Mouse (Mus musculus): ENCODE data around the gene Copb1.

The Copb1 gene

GRCm38 (mm10) chr7:114253885-114254833 lies at the start of gene Copb1:
Copb1 (minus strand) TSS chr7:114254711.
- WGBS, result 1% methylated on average over 67 of the region's 75 CpGs

- 47% methylated on average over 4 of the region's 4 CpGs for WGBS
Observed at GRCm38 (mm10) chr7:114301293-114301782, 46.8 kb upstream of the Copb1 start.

DNA sequence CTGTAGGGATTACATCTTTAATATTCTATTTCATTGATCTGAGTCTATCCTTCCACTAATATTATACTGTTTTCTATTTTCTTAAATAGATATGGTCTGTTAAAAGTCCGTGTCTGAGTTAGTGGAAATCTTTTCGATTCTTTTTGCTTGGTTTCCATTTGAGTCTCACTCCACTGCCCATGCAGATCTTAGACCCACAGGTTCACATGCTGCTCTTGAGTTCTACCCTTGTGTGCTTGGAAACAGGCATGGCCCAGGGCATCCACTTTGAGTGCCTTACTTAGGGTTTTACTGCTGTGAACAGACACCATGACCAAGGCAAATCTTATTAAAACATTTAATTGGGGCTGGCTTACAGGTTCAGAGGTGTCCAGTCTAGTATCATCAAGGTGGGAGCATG lies 46.3 kb upstream of the Copb1 start:
- WGBS, result 95% methylated on average over 2 of the region's 2 CpGs

GRCm38 (mm10) chr7:114299247-114299646 lies 44.7 kb upstream of the Copb1 start:
- WGBS, result 56% methylated on average over 4 of the region's 4 CpGs

GRCm38 (mm10) chr7:114294698-114295097 lies 40.2 kb upstream of the Copb1 start:
- WGBS, result 90% methylated on average over 5 of the region's 5 CpGs

- 74% methylated on average over 5 of the region's 5 CpGs for WGBS
Observed at GRCm38 (mm10) chr7:114293903-114294302, 39.4 kb upstream of the Copb1 start.

DNA sequence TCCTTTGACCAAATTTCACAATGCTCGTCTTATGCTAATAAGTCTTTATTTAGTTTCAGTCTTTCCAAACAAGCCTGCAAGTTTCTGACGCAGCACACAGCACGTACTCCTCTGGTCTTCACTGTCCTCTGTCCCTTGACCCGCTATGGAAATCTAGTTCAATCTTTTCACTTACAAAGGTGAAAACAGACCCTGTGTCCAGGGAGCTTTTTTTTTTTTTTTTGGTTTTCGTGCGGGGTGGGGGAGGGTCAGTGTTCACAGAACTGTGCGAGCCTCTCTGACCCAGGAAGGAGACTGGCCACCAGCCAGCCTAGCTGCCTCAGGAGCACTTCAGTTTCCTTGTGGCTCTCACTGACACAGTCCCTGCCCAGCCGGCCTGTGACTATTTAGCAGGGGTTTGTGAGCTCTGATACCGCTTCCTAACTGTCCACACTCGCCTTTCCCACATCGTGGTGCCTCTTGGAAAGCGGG lies 38.0 kb upstream of the Copb1 start:
- WGBS, result 13% methylated on average over 12 of the region's 12 CpGs

DNA sequence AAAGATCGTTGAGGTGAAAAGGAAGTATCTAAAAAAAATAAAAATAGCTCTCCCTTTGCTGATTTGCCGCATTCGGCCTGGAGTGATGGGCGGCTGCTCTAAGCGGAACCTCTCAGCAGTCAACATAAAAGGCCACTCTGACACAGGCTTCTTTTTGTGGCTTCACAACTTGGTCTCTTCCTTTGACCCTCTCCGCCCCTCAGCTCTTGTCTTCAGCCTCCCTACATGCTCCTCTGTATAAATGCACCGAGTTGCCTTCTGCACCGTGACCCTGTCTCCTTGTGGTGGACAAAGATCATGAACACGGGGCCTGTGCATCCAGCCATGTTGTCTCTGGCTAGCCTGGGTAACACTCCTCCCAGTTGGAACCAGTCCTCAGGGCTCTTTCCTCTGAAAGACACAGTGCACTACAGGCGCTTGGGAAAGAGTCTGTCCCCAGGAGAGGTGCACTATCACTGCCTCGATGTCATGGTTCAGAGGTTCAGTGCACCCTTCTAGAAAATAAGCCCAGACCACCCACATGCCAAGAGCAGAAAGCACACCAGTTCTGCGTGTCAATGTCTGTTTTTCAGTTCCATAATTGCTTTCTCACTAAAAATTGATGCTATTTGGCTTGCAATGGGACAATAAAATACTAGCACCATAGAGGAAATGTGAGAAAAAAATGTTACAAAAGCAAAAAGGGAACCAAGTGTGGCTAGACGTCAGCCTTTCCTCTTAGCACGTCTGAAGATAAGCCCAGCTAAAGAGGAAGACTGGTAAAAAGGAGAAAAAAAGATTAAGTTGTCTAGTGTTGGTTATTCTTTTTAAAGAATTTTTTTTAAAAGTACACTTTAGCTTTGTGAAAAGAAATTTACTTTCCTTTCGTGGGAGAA lies 37.2 kb upstream of the Copb1 start:
- 61% methylated on average over 15 of the region's 15 CpGs for WGBS

- 64% methylated on average over 5 of the region's 5 CpGs for WGBS
Observed at GRCm38 (mm10) chr7:114290078-114290506, 35.6 kb upstream of the Copb1 start.

DNA sequence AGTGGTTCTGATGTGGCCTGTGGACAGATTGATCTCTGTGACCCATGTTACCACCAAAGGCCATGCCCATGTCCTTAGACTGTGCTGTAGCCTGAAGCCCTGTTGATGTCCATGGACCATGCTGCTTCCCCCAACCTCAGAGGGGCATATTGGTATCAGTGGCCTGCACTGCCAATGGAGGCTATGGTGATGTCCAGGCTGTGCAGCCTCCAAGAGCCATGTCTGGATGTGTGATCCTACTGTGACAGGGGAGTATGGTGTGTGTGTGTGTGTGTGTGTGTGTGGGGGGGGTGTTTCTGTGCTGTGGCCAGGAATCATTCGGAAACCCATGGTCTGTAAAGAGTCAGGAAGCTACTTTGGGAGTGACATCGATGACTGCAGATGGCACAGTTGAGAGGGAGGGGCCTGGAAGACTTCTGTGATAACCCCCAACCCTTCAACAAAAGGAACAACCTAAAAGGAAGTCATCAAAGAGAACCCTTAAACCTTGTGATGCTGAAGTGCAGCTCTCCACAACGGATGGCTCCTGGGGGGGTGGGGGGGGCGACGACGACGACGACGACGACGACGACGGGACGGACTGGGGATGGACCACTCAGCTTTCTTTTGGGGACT lies 29.9 kb upstream of the Copb1 start:
- WGBS, result 91% methylated on average over 14 of the region's 14 CpGs

- WGBS, result 83% methylated on average over 9 of the region's 9 CpGs
Observed at GRCm38 (mm10) chr7:114283006-114283405, 28.5 kb upstream of the Copb1 start.

DNA sequence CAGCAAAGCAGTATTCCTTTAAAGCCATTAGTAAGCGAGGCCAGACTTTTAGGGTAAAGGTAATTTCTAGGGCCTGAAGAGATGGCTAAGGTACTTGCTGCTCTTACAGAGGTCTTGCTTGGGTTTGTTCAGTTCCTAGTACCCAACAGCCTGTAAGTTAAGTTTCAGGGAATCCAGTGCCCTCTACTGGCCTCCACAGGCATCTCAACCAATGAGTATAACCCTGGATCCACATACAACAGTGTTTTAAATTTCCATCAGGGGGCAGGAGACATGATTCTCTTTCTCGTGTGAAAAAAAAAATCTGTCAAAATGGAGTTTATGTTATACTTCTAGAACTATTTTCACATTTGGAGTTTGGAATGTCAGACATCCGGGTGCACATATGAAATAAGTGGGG lies 27.2 kb upstream of the Copb1 start:
- 54% methylated on average over 3 of the region's 3 CpGs for WGBS

GRCm38 (mm10) chr7:114276005-114276752 lies 21.7 kb upstream of the Copb1 start, which contains the start of gene Psma1:
Psma1 (minus strand) TSS chr7:114276118.
- WGBS, result under 1% methylated on average over 39 of the region's 39 CpGs

DNA sequence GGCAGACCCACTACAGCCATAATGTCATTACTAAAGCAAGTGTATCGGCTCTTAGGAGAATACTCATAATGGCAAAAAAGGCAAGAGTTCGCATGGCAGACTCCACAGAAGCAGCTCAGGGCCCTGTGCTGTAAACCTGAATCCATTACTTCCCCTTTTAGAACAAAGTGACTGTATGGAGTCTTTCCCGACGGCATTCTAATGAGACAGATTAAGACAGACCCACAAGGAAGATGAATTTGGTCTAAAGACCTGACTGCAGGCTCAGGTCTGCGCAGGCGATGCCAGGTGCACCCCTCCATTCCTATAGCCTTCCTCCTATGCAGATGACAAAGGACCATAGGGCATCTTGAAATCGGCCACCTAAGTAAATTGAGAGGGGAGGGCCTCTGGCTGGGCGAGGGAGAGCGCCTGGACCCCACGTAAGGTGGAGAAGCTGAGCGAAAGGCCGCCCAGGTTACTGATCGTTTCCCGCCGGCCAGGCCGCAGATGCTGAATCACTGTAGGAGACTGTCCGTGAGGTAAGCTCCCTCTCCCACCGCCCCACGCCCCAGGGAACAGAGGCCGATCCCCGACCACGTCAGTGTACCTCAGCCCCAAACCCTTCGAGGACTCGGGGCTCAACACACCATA lies 21.0 kb upstream of the Copb1 start:
- WGBS, result 1% methylated on average over 24 of the region's 24 CpGs

GRCm38 (mm10) chr7:114268446-114268845 lies 13.9 kb upstream of the Copb1 start:
- WGBS, result 90% methylated on average over 5 of the region's 5 CpGs

- 94% methylated on average over 3 of the region's 3 CpGs for WGBS
Observed at GRCm38 (mm10) chr7:114251684-114252083, 2.8 kb downstream of the Copb1 start.

- 69% methylated on average over 7 of the region's 7 CpGs for WGBS
Observed at GRCm38 (mm10) chr7:114233980-114234379, 20.5 kb downstream of the Copb1 start.

GRCm38 (mm10) chr7:114232982-114233381 lies 21.5 kb downstream of the Copb1 start:
- WGBS, result 94% methylated on average over 7 of the region's 7 CpGs

DNA sequence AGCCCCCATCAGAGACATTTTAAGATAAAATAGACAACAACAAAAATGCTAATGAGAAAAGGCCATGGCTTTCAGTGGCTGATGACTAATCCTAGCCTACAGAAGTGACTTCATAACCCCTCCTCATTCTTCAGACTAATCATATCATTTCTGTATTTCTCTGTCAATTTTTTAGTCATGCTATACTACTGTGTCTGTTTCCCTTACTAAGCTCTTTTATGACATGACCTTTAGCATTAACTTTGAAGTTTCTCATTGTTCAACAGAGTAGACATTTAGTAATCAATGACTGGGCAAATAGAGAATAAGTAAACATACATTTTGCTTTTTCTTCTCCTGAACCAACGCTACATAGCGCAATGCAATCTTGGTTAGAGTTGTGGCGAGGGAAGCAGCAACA lies 22.7 kb downstream of the Copb1 start:
- WGBS, result 92% methylated on average over 3 of the region's 3 CpGs

DNA sequence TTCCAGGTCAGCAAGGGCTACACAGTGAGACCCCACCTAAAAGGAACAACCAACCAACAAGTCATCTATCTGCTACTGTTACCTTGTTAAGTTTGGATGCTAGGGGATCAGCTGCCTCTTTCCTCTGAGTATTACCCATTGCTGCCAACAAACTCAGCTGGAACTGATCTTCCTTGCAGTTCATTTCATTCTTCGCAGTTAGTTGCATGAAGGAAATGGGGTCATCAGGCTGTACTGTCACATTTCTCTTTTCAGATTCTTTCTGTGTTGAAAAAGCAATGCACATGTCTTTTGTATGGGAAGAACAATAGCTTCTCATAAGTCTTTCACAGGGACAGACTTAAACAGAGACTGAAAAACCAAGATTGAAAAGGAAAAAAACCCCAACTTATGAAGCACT lies 28.0 kb downstream of the Copb1 start:
- 88% methylated on average over 1 of the region's 1 CpGs for WGBS

Data from cerebral cortex, adult 2 months (tissue).